Mouse (Mus musculus) embryonic facial prominence, embryonic 11.5 days (tissue): ENCODE results near the gene Gm10638. TPM values are rescaled to one million over a fixed set of nuclear protein-coding genes. Genes with fewer than 3 reads are reported as not detected.
A peak's percentile ranks its signal among the peaks of the same experiment; 100 is the strongest.

Experiments used
- ATAC-seq: fragments of 200-750 bp; cut with Nextera tagmentation; replicated peaks from 2 replicates; pipeline ENCODE4 v1.8.0; 2017; ENCODE audit warnings: low read depth; ENCODE audit not compliant: insufficient number of reproducible peaks, low FRiP score, low TSS enrichment
- DNase-seq: peaks from one replicate; pipeline ENCODE4 v3.0.0-alpha.2; 2015; ENCODE audit warnings: low spot score
- H3K27ac ChIP-seq: fragments of 300-500 bp; sonication (generic); replicated peaks from 2 replicates; pipeline ENCODE4 v1.5.1; 2014; ENCODE audit warnings: mild to moderate bottlenecking, low read depth, low read length, control low read depth
- H3K27me3 ChIP-seq: fragments of 300-500 bp; sonication (generic); 2 replicates; pipeline ENCODE4 v1.6.1; 2014; ENCODE audit warnings: mild to moderate bottlenecking, low read length, moderate library complexity, mixed read lengths; ENCODE audit not compliant: control insufficient read depth, insufficient read depth
- H3K36me3 ChIP-seq: fragments of 300-500 bp; sonication (generic); replicated peaks from 2 replicates; pipeline ENCODE4 v1.6.1; 2014; ENCODE audit warnings: low read depth, mild to moderate bottlenecking, low read length, moderate library complexity, mixed read lengths; ENCODE audit not compliant: control insufficient read depth, insufficient read depth
- H3K4me1 ChIP-seq: fragments of 300-500 bp; sonication (generic); 2 replicates; pipeline ENCODE4 v1.6.1; 2014; ENCODE audit warnings: low read length, mixed read lengths; ENCODE audit not compliant: control insufficient read depth, insufficient read depth
- H3K4me2 ChIP-seq: fragments of 300-500 bp; sonication (generic); 2 replicates; pipeline ENCODE4 v1.6.1; 2014; ENCODE audit warnings: low read depth, mild to moderate bottlenecking, control low read depth, low read length, moderate library complexity
- H3K4me3 ChIP-seq: fragments of 300-500 bp; sonication (generic); 2 replicates; pipeline ENCODE4 v1.5.1; 2014; ENCODE audit warnings: low read depth, low read length, control low read depth
- H3K9ac ChIP-seq: fragments of 300-500 bp; sonication (generic); replicated peaks from 2 replicates; pipeline ENCODE4 v1.6.1; 2014; ENCODE audit warnings: mild to moderate bottlenecking, control low read depth, low read length
- H3K9me3 ChIP-seq: fragments of 300-500 bp; sonication (generic); replicated peaks from 2 replicates; pipeline ENCODE4 v1.6.1; 2016; ENCODE audit warnings: mild to moderate bottlenecking, low read length, inconsistent platforms, mixed read lengths; ENCODE audit not compliant: control insufficient read depth
- WGBS: fragments of 180-500 bp; shearing (Covaris S2); extraction: QIAGEN DNeasy Blood & Tissue Kit; methylation state at CpG from one replicate; pipeline ENCODE4 v1.1.7; 2014; 5-methylcytosine and 5-hydroxymethylcytosine counted together
- polyA plus RNA-seq: library from polyadenylated mRNA; unstranded; fragments of >200 nt; fragmentation: Nextera tagmentation; extraction: Ambion mirVana; gene quantifications from 2 replicates; pipeline ENCODE4 v1.2.1, GENCODE M21; 2014

The Gm10638 gene
- 4.3 and 5.2 TPM in 2 replicates for polyA plus RNA-seq

- ATAC-seq (peak; percentile 84), DNase-seq (peak; percentile 70)
- Histone ChIP-seq H3K9ac (peak within 1 kb of the TSS; percentile 99), H3K27ac (peak within 1 kb of the TSS; percentile 94), H3K27me3 (no peaks in the 10 kb centered on the region), H3K4me3 (peak within 1 kb of the TSS; percentile 69), H3K4me1 (no peaks in the 10 kb centered on the region), H3K36me3 (no peaks in the 10 kb centered on the region), H3K4me2 (peak within 1 kb of the TSS; percentile 81), H3K9me3 (no peaks in the 10 kb centered on the region)
- WGBS, result under 1% methylated on average over 32 of the region's 88 CpGs
Measured at GRCm38 (mm10) chr8:86745221-86745934, at the start of gene Gm10638, which contains the start of gene Siah1a. TSS of gene Gm10638 (plus strand) at chr8:86745699. TSS of gene Siah1a (minus strand) at chr8:86745934.

GRCm38 (mm10) chr8:86695703-86696102 is 49.8 kb upstream of the Gm10638 start:
- Histone ChIP-seq H3K9me3 (no peaks in the 10 kb centered on the region), H3K36me3 (no peaks in the 10 kb centered on the region), H3K4me3 (no peak overlapping the region), H3K4me1 (no peaks in the 10 kb centered on the region), H3K9ac (no peak overlapping the region), H3K27me3 (no peaks in the 10 kb centered on the region), H3K4me2 (no peak overlapping the region), H3K27ac (no peak overlapping the region)
- DNase-seq (no peak), ATAC-seq (no peak)
- WGBS, result 80% methylated on average over 2 of the region's 2 CpGs

GRCm38 (mm10) chr8:86698811-86699421 is 46.6 kb upstream of the Gm10638 start:
- DNase-seq (no peak), ATAC-seq (no peak)
- Histone ChIP-seq H3K4me2 (no peak overlapping the region), H3K27ac (no peak overlapping the region), H3K36me3 (no peaks in the 10 kb centered on the region), H3K9ac (no peak overlapping the region), H3K9me3 (no peaks in the 10 kb centered on the region), H3K27me3 (no peaks in the 10 kb centered on the region), H3K4me1 (no peaks in the 10 kb centered on the region), H3K4me3 (no peak overlapping the region)
- 62% methylated on average over 1 of the region's 1 CpGs for WGBS

- DNase-seq (no peak), ATAC-seq (no peak)
- H3K27me3 ChIP-seq, result no peaks in the 10 kb centered on the region
- H3K36me3 ChIP-seq, result no peaks in the 10 kb centered on the region
- H3K4me1 ChIP-seq, result no peaks in the 10 kb centered on the region
- H3K4me3 ChIP-seq, result no peak overlapping the region
- no peak overlapping the region for H3K4me2 ChIP-seq
- no peak overlapping the region for H3K27ac ChIP-seq
- 94% methylated on average over 12 of the region's 12 CpGs for WGBS
- H3K9me3 ChIP-seq, result no peaks in the 10 kb centered on the region
- H3K9ac ChIP-seq, result no peak overlapping the region
Measured at GRCm38 (mm10) chr8:86699471-86699870, 46.0 kb upstream of the Gm10638 start.

GRCm38 (mm10) chr8:86702453-86702852 is 43.0 kb upstream of the Gm10638 start:
- Histone ChIP-seq H3K4me1 (no peaks in the 10 kb centered on the region), H3K4me2 (no peak overlapping the region), H3K27ac (no peak overlapping the region), H3K27me3 (no peaks in the 10 kb centered on the region), H3K9ac (no peak overlapping the region), H3K9me3 (no peaks in the 10 kb centered on the region), H3K36me3 (no peaks in the 10 kb centered on the region), H3K4me3 (no peak overlapping the region)
- no peak for ATAC-seq
- 83% methylated on average over 3 of the region's 3 CpGs for WGBS
- DNase-seq, result no peak

- Histone ChIP-seq H3K36me3 (no peaks in the 10 kb centered on the region), H3K4me1 (no peaks in the 10 kb centered on the region), H3K27ac (no peak overlapping the region), H3K27me3 (no peaks in the 10 kb centered on the region), H3K9ac (no peak overlapping the region), H3K4me3 (no peak overlapping the region), H3K9me3 (no peaks in the 10 kb centered on the region), H3K4me2 (no peak overlapping the region)
- ATAC-seq (no peak), DNase-seq (no peak)
- WGBS, result 82% methylated on average over 3 of the region's 3 CpGs
Measured at GRCm38 (mm10) chr8:86705317-86705716, 40.2 kb upstream of the Gm10638 start.

GRCm38 (mm10) chr8:86706756-86707155 is 38.7 kb upstream of the Gm10638 start:
- H3K27ac ChIP-seq, result no peak overlapping the region
- no peaks in the 10 kb centered on the region for H3K36me3 ChIP-seq
- no peaks in the 10 kb centered on the region for H3K27me3 ChIP-seq
- ATAC-seq, result no peak
- no peaks in the 10 kb centered on the region for H3K4me1 ChIP-seq
- no peaks in the 10 kb centered on the region for H3K9me3 ChIP-seq
- WGBS, result 75% methylated on average over 5 of the region's 5 CpGs
- H3K4me2 ChIP-seq, result no peak overlapping the region
- no peak overlapping the region for H3K9ac ChIP-seq
- DNase-seq, result no peak
- H3K4me3 ChIP-seq, result no peak overlapping the region

GRCm38 (mm10) chr8:86707873-86708272 is 37.6 kb upstream of the Gm10638 start:
- DNase-seq (no peak), ATAC-seq (no peak)
- no peaks in the 10 kb centered on the region for H3K27me3 ChIP-seq
- H3K9ac ChIP-seq, result no peak overlapping the region
- no peaks in the 10 kb centered on the region for H3K4me1 ChIP-seq
- no peaks in the 10 kb centered on the region for H3K36me3 ChIP-seq
- no peak overlapping the region for H3K27ac ChIP-seq
- 73% methylated on average over 4 of the region's 4 CpGs for WGBS
- H3K4me2 ChIP-seq, result no peak overlapping the region
- H3K9me3 ChIP-seq, result no peaks in the 10 kb centered on the region
- no peak overlapping the region for H3K4me3 ChIP-seq
